Mouse (Mus musculus) limb, embryonic 14.5 days (tissue): Measurements from ENCODE around the gene Gm6904. TPM values are rescaled to one million over a fixed set of nuclear protein-coding genes. Genes with fewer than 3 reads are reported as not detected.

Source experiments
- ATAC-seq: fragments of 200-750 bp; cut with Nextera tagmentation; 2 replicates; pipeline ENCODE4 v1.8.0; 2017; ENCODE audit warnings: low read depth, moderate number of reproducible peaks, moderate TSS enrichment; ENCODE audit not compliant: low FRiP score
- DNase-seq: peaks from one replicate; pipeline ENCODE4 v3.0.0-alpha.2; 2015; ENCODE audit warnings: low spot score
- H3K27ac ChIP-seq: fragments of 300-500 bp; sonication (generic); replicated peaks from 2 replicates; pipeline ENCODE4 v1.5.1; 2014; ENCODE audit warnings: low read depth, mild to moderate bottlenecking, low read length, moderate library complexity, mixed read lengths
- H3K27me3 ChIP-seq: fragments of 300-500 bp; sonication (generic); 2 replicates; pipeline ENCODE4 v1.6.1; 2014; ENCODE audit warnings: low read length, mixed read lengths; ENCODE audit not compliant: control insufficient read depth, insufficient read depth
- H3K36me3 ChIP-seq: fragments of 300-500 bp; sonication (generic); 2 replicates; pipeline ENCODE4 v1.6.1; 2014; ENCODE audit warnings: mild to moderate bottlenecking, low read length, moderate library complexity, mixed read lengths; ENCODE audit not compliant: control insufficient read depth, insufficient read depth
- H3K4me1 ChIP-seq: fragments of 300-500 bp; sonication (generic); 2 replicates; pipeline ENCODE4 v1.6.1; 2014; ENCODE audit warnings: antibody characterized with exemption, low read length, mixed read lengths; ENCODE audit not compliant: control insufficient read depth, insufficient read depth
- H3K4me2 ChIP-seq: fragments of 300-500 bp; sonication (generic); replicated peaks from 2 replicates; pipeline ENCODE4 v1.6.1; 2014; ENCODE audit warnings: low read depth, mild to moderate bottlenecking, low read length, moderate library complexity; ENCODE audit not compliant: severe bottlenecking
- H3K4me3 ChIP-seq: fragments of 300-500 bp; sonication (generic); replicated peaks from 2 replicates; pipeline ENCODE4 v1.5.1; 2014; ENCODE audit warnings: low read length
- H3K9ac ChIP-seq: fragments of 300-500 bp; sonication (generic); 2 replicates; pipeline ENCODE4 v1.6.1; 2014; ENCODE audit warnings: mild to moderate bottlenecking, low read depth, low read length, moderate library complexity; ENCODE audit not compliant: severe bottlenecking
- H3K9me3 ChIP-seq: fragments of 300-500 bp; sonication (generic); 2 replicates; pipeline ENCODE4 v1.6.1; 2016; ENCODE audit warnings: low read length; ENCODE audit not compliant: control insufficient read depth
- POLR2A ChIP-seq: fragments of 200-500 bp; IDR thresholded peaks from 2 replicates; pipeline ENCODE4 v1.8.0; 2012; ENCODE audit warnings: inconsistent platforms, mild to moderate bottlenecking, moderate library complexity, borderline replicate concordance; ENCODE audit not compliant: insufficient read depth, insufficient read length; ENCODE audit errors: extremely low read depth
- WGBS: fragments of 180-500 bp; shearing (Covaris S2); extraction: QIAGEN DNeasy Blood & Tissue Kit; methylation state at CpG from one replicate; pipeline ENCODE4 v1.1.7; 2014; 5-methylcytosine and 5-hydroxymethylcytosine counted together
- polyA plus RNA-seq, 2 experiments: library from polyadenylated mRNA; depleted of rRNA in 1 of 2; stranded (reverse) in 1 of 2; unstranded in 1 of 2; fragments of >200 nt; fragmentation: Nextera tagmentation in 1 of 2; extraction: Ambion mirVana in 1 of 2; gene quantifications; 2 replicates each; pipeline versions ENCODE4 v1.2.1 to v1.2.3; 2012 to 2014

Gm6904 gene
- polyA plus RNA-seq, 2 experiments: not detected

DNA sequence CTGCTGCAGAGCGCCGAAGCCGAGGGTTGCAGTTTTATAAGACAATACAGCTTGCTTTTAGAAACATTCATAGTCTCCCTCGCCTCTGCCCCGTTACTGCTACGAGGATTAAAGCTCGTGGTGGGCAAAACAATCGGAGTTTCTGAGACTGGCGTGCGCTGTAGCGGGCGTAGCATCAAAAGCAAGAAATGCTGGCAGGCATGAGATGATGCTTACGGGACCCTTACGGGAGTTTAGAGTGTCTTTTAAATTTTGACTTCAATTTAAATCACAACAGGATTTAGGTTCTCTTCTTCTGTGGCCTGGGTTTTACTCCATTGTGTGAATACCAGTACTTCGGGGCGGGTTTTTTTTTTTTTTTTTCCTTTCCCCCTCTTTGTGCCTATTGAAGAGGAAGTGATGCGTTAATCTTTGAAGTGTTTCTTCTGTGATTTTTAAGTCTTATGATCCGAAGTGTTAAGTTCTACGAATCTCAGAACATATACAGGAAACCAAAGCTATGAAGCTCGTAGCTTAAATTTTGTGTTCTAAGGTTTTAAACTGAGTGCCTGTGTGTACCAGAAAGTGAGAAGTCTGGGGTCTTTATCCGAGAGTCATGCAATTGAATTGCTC lies 58.3 kb downstream of the Gm6904 start:
- peak overlapping the region; percentile 96 for H3K27ac ChIP-seq
- no peak for TF ChIP-seq POLR2A
- WGBS: under 1% methylated on average over 21 of the region's 21 CpGs
- no peaks in the 10 kb centered on the region for H3K27me3 ChIP-seq
- peak overlapping the region; percentile 79 for H3K4me2 ChIP-seq
- no peaks in the 10 kb centered on the region for H3K9me3 ChIP-seq
- no peaks in the 10 kb centered on the region for H3K36me3 ChIP-seq
- ATAC-seq (no peak), DNase-seq (peak; percentile 46)
- H3K9ac ChIP-seq: peak overlapping the region; percentile 97
- H3K4me1 ChIP-seq: peaks cover 25% of the 10 kb centered on the region
- peak overlapping the region; percentile 88 for H3K4me3 ChIP-seq

DNA sequence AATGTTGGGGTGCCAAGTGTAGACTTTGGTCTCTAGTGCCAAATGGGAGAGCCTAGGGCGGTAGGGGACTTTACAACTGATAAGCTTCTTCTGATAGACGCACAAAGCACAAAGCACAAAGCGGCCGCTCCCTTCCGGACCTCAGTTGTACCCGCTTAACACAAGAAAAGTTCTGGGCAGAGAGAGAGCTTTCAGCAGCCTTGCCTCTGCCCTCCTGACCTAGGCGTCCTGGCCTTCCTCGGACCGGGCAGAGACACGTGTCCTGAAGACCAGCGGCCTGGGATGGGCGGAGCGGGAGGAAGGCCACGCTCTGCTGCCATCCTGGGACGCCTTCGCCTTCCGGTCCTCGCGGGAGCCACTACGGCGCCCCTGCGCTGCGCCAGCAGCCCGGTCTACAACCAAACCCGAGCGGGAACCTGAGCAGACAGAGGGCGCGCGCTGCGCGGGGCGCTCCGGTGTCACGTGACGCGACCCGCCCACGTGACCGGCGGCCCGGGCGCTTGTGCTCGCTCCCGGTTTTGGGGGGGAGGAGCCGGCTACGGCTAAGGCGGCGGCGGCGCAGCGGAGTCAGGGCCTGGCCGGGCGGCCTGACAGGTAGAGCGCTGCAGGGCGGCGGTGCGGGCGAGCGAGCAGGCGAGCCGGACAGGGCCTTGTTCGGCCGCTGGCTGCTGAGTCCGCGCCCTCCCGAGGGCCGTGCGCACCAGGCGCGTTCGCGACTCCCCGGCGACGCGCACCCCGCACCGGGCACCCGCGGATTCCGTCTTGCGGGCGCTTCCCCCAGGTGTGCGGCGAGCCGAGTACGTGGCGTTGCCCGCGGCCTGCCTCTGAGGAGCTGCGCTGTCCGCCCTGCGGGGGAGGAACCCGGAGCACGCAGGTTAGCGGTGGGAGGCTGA lies 59.1 kb downstream of the Gm6904 start, which contains the start of gene Rcbtb1:
Gene Rcbtb1 (plus strand): TSS at position 499 of the 893 bp plus-strand sequence.
- peak; percentile 96 for ATAC-seq
- H3K9me3 ChIP-seq: no peaks in the 10 kb centered on the region

More for the DNA sequence above, 59.1 kb downstream of the Gm6904 start, which contains the start of gene Rcbtb1:
- peaks cover 21% of the 10 kb centered on the region for H3K4me1 ChIP-seq
- WGBS: 1% methylated on average over 45 of the region's 96 CpGs
- H3K36me3 ChIP-seq: no peaks in the 10 kb centered on the region
- peak within 1 kb of the TSS; percentile 96 for H3K27ac ChIP-seq
- H3K9ac ChIP-seq: peak within 1 kb of the TSS; percentile 97
- no peaks in the 10 kb centered on the region for H3K27me3 ChIP-seq
- peak; percentile 93 for DNase-seq
- H3K4me3 ChIP-seq: peak within 1 kb of the TSS; percentile 88
- peak; percentile 96; the same call in 1 of the 2 replicates for TF ChIP-seq POLR2A
- peak within 1 kb of the TSS; percentile 79 for H3K4me2 ChIP-seq

Other genes starting within 250 kb of the Gm6904 start
- not detected in 2 replicates for gene 1700129C05Rik, start 117.3 kb downstream of the Gm6904 start, polyA plus RNA-seq (2012; rRNA removed)
- not detected in 2 replicates for gene 1700129C05Rik, start 117.3 kb downstream of the Gm6904 start, polyA plus RNA-seq (2014; fragmentation: Nextera tagmentation; extraction: Ambion mirVana)
- not detected in 2 replicates for gene Gm5142, start 81.5 kb downstream of the Gm6904 start, polyA plus RNA-seq (2012; rRNA removed)
- gene Gm5142, start 81.5 kb downstream of the Gm6904 start, polyA plus RNA-seq (2014; fragmentation: Nextera tagmentation; extraction: Ambion mirVana): not detected in 2 replicates
- 49.7 and 52.5 TPM in 2 replicates for gene Rcbtb1, start 59.0 kb downstream of the Gm6904 start, polyA plus RNA-seq (2012; rRNA removed)
- gene Rcbtb1, start 59.0 kb downstream of the Gm6904 start, polyA plus RNA-seq (2014; fragmentation: Nextera tagmentation; extraction: Ambion mirVana): 46.9 and 59.0 TPM in 2 replicates
- gene Phf11a, start 37.3 kb upstream of the Gm6904 start, polyA plus RNA-seq (2012; rRNA removed): 0.08 TPM in 1 of 2 replicates, not detected in the other
- gene Phf11a, start 37.3 kb upstream of the Gm6904 start, polyA plus RNA-seq (2014; fragmentation: Nextera tagmentation; extraction: Ambion mirVana): not detected in 2 replicates
- 0.16 and 0.38 TPM in 2 replicates for gene Phf11b, start 81.1 kb upstream of the Gm6904 start, polyA plus RNA-seq (2012; rRNA removed)
- gene Phf11b, start 81.1 kb upstream of the Gm6904 start, polyA plus RNA-seq (2014; fragmentation: Nextera tagmentation; extraction: Ambion mirVana): 0.44 and 0.63 TPM in 2 replicates
- gene Phf11d, start 105.3 kb upstream of the Gm6904 start, polyA plus RNA-seq (2012; rRNA removed): 1.2 and 1.3 TPM in 2 replicates
- gene Phf11d, start 105.3 kb upstream of the Gm6904 start, polyA plus RNA-seq (2014; fragmentation: Nextera tagmentation; extraction: Ambion mirVana): 1.4 and 1.5 TPM in 2 replicates
- 2.0 and 2.3 TPM in 2 replicates for gene Phf11c, start 135.2 kb upstream of the Gm6904 start, polyA plus RNA-seq (2012; rRNA removed)
- gene Phf11c, start 135.2 kb upstream of the Gm6904 start, polyA plus RNA-seq (2014; fragmentation: Nextera tagmentation; extraction: Ambion mirVana): 0.45 and 0.72 TPM in 2 replicates
- 7.3 and 7.5 TPM in 2 replicates for gene Setdb2, start 180.7 kb upstream of the Gm6904 start, polyA plus RNA-seq (2012; rRNA removed)
- gene Setdb2, start 180.7 kb upstream of the Gm6904 start, polyA plus RNA-seq (2014; fragmentation: Nextera tagmentation; extraction: Ambion mirVana): 8.4 and 10.7 TPM in 2 replicates
- 13.7 and 17.4 TPM in 2 replicates for gene Cab39l, start 180.8 kb upstream of the Gm6904 start, polyA plus RNA-seq (2012; rRNA removed)
- 40.3 and 41.4 TPM in 2 replicates for gene Cab39l, start 180.8 kb upstream of the Gm6904 start, polyA plus RNA-seq (2014; fragmentation: Nextera tagmentation; extraction: Ambion mirVana)